Mouse (Mus musculus) thymus, adult 2 months (tissue): Measurements from ENCODE around the gene Akap4. TPM values are rescaled to one million over a fixed set of nuclear protein-coding genes. Genes with fewer than 3 reads are reported as not detected.

Experiments
- DNase-seq: peaks from one replicate; pipeline ENCODE4 v3.0.0; 2021
- H3K27ac ChIP-seq: fragments of 200-500 bp; 2 replicates; pipeline ENCODE4 v1.5.1; 2012; ENCODE audit warnings: low read length, control low read depth; ENCODE audit not compliant: control insufficient read depth, insufficient read depth
- H3K27me3 ChIP-seq: fragments of 200-500 bp; 2 replicates; pipeline ENCODE4 v1.6.1; 2012; ENCODE audit warnings: mild to moderate bottlenecking, low read length, moderate library complexity, mixed read lengths; ENCODE audit not compliant: control insufficient read depth, insufficient read depth
- H3K36me3 ChIP-seq: fragments of 200-500 bp; 2 replicates; pipeline ENCODE4 v1.6.1; 2012; ENCODE audit warnings: mild to moderate bottlenecking, low read length, moderate library complexity; ENCODE audit not compliant: control insufficient read depth, insufficient read depth
- H3K4me1 ChIP-seq: fragments of 200-500 bp; replicated peaks from 2 replicates; pipeline ENCODE4 v1.6.1; 2012; ENCODE audit warnings: low read length; ENCODE audit not compliant: control insufficient read depth, insufficient read depth
- H3K4me3 ChIP-seq: fragments of 200-500 bp; 2 replicates; pipeline ENCODE4 v1.5.1; 2012; ENCODE audit warnings: mild to moderate bottlenecking, low read length, control low read depth, moderate library complexity; ENCODE audit not compliant: control insufficient read depth, insufficient read depth
- CTCF ChIP-seq: fragments of 200-500 bp; IDR thresholded peaks from 2 replicates; pipeline ENCODE4 v1.5.1; 2012; ENCODE audit warnings: mild to moderate bottlenecking, control low read depth, low read length, moderate library complexity, borderline replicate concordance; ENCODE audit not compliant: control insufficient read depth, poor library complexity, insufficient read depth; ENCODE audit errors: extremely low read depth
- POLR2A ChIP-seq: fragments of 200-500 bp; IDR thresholded peaks from 2 replicates; pipeline ENCODE4 v1.6.1; 2012; ENCODE audit warnings: mild to moderate bottlenecking, low read length, control low read depth, moderate library complexity; ENCODE audit not compliant: control insufficient read depth, poor library complexity, insufficient read depth; ENCODE audit errors: extremely low read depth
- WGBS: fragments of 180-500 bp; shearing (Covaris S2); methylation state at CpG from one replicate; pipeline ENCODE4 v1.1.7; 2018; 5-methylcytosine and 5-hydroxymethylcytosine counted together
- polyA plus RNA-seq: library from polyadenylated mRNA; depleted of rRNA; stranded (reverse); fragments of >200 nt; gene quantifications from 2 replicates; pipeline ENCODE4 v1.2.3, GENCODE M21; 2012; rRNA removed

Gene Akap4
- polyA plus RNA-seq, 1 experiment: 0.03 TPM

DNA sequence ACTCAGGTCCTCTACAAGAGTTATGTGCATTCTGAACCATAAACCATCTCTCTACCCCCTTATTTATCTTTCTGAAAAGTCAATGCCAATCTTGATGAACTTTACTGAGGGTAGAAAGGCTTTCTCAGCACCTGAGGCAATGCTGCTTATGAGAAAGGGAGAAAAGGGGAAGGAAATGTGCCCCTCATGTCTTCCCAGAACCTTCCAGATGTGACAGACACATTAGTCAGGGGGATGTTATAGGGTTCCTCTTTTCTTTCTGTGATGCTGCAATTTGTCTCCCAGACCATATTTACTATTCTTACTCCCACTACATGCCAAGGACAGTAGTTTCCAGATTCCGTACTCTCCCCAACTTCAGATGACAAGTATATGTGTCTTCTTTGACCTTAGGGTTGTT, 18.6 kb downstream of the Akap4 start:
- H3K27ac ChIP-seq: no peak overlapping the region
- WGBS: 24% methylated on average over 1 of the region's 1 CpGs
- TF ChIP-seq POLR2A (no peak), CTCF (no peak)
- no peaks in the 10 kb centered on the region for H3K36me3 ChIP-seq
- H3K4me1 ChIP-seq: no peaks in the 10 kb centered on the region
- no peaks in the 10 kb centered on the region for H3K27me3 ChIP-seq
- H3K4me3 ChIP-seq: no peak overlapping the region
- no peak for DNase-seq

DNA sequence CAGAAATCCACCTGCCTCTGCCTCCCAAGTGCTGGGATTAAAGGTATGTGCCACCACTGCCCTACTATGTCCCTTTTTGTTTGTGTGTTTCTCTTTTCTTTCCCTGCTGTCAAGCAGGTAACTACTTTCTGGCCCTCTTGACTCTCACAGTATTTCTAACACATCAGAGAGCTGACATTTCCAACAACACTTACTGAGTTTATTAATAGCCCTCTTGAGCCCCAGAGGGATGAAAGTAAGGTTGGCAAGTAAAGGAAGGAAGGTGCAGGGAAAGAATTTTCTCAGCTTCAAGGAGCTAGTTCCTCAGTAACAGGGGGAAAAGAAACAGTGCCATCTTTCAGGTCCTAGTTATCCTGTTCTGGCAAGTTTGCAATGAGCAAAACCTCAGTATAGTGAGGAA, 23.0 kb downstream of the Akap4 start:
- no peak overlapping the region for H3K27ac ChIP-seq

DNA sequence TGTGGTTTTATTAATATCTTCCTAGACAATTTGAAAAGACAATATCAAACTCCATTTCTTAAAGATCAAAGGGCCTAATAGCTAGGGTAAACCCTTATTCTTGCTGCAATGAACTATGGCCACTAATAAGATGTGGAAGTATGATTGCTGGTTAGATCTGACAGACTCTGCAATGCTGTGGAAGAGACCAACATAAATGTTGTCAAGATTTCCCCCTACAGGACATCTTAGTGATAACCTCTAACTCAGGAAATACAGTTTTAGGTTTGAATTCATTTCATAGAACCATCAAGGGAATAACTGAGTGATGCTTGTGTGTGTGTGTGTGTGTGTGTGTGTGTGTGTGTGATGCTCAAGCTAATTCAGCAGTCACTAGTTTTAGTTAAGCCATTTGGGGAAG, 35.0 kb downstream of the Akap4 start:
- no peaks in the 10 kb centered on the region for H3K36me3 ChIP-seq
- H3K27ac ChIP-seq: no peak overlapping the region
- DNase-seq: no peak
- no peaks in the 10 kb centered on the region for H3K27me3 ChIP-seq
- H3K4me1 ChIP-seq: no peaks in the 10 kb centered on the region
- no peak overlapping the region for H3K4me3 ChIP-seq
- no peak for TF ChIP-seq CTCF

More for the DNA sequence above, 23.0 kb downstream of the Akap4 start:
- no peak overlapping the region for H3K4me3 ChIP-seq
- H3K36me3 ChIP-seq: no peaks in the 10 kb centered on the region
- H3K4me1 ChIP-seq: no peaks in the 10 kb centered on the region
- DNase-seq: no peak
- H3K27me3 ChIP-seq: no peaks in the 10 kb centered on the region
- TF ChIP-seq CTCF (no peak), POLR2A (no peak)

DNA sequence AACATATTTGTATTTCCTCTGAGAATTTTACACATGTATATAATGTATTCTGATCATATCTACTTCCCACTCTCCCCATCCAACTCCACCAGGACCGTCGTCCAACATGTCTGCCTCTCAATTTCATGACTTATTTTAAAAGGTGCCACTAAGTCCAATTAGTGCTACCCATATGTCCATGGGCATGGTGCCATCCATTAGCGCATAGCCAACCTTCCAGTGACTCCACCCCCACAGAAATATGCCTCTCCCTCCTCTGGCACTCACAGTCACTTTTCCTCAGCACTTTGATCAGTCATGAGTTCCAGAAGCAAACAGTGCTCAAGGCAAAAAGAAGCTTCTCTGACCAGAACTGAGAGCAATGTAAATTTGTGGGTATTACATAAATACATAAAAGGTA, 47.6 kb downstream of the Akap4 start:
- H3K27me3 ChIP-seq: no peaks in the 10 kb centered on the region
- WGBS: 97% methylated on average over 3 of the region's 3 CpGs
- TF ChIP-seq CTCF (no peak), POLR2A (no peak)
- no peak overlapping the region for H3K4me3 ChIP-seq
- H3K4me1 ChIP-seq: no peaks in the 10 kb centered on the region
- DNase-seq: no peak
- H3K27ac ChIP-seq: no peak overlapping the region
- H3K36me3 ChIP-seq: no peaks in the 10 kb centered on the region

DNA sequence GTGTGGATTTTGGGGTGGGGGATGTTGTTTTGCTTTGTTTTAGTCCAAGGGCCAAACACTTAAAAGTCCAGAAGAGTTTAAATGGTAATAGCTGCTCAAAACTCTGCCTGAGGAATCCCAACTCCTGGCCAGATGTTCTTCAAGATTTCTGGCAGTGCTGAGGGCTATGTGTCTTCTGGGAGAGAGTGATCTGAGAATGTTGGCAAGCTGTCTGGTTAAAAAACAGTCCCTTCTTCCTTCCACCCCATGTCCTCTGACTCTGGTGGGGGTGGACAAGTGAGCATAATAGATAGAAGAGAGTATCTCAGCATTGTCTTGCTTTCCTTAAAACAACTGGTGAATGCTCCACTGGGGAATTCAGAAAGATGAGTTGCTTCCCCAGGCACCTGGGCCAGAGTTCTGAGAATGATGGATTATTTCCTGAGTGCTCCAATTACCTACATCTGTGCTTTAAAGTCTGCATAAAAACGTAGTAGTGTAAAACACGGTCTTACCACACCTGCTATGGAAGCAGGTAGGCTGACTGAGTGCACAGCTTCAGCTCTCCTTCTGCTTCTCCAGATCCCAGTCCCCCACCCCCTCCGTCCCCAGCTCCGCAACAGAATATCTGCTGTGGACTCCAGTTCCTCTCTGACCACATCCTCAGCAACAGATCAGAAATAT, 54.4 kb downstream of the Akap4 start:
- Histone ChIP-seq H3K36me3 (no peaks in the 10 kb centered on the region), H3K4me3 (no peak overlapping the region), H3K27ac (no peak overlapping the region), H3K4me1 (no peaks in the 10 kb centered on the region), H3K27me3 (no peaks in the 10 kb centered on the region)
- DNase-seq: no peak
- 48% methylated on average over 4 of the region's 4 CpGs for WGBS
- TF ChIP-seq POLR2A (no peak), CTCF (no peak)

Other genes starting within 250 kb of the Akap4 start
- not detected in 2 replicates for gene Ccnb3, start 25.9 kb upstream of the Akap4 start, polyA plus RNA-seq